Mouse (Mus musculus): Measurements from ENCODE around the gene Plce1.
"Not testable (repeated sequence)": the region's sequence is repeated elsewhere in the genome, so short reads cannot be mapped to it uniquely, and the experiment has no call there.

The Plce1 gene

DNA sequence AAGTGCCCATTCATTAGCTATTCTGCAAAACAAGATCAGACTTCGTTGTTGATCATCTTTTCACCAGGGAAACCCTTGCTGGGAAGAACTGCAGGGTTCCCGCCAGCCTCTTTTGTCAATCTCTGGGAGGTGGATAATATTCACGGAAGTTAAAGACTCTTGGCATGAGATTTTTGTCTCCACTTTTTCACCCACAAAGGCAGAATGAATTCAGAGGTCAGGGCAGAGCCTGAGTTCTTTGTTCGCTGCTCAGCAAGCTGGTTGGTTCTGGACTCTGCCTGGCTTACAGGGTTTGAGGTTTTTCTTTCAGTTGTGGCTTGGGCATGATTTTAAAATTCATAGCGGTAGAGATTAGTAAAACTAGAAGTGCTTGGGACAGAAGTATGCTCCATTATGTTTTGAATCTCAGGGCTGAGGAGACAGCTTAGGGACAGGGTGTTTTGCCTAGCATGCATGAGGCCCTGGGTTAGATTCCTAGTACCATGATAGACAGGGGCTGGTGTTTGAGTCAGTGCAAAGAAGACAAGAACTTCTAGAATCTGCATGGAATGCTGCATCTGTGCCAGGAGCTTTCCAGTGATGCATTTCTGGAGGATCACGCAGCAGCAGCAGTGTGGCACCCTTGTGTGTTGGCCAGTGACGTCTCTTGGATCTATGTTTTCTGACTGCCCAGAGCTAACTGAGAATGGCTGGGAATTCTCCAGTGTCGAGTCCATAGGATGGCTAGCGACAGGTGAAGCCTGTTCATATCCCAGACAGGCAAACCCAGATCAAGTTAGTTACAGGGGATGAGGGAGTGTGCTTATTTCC is 7.4 kb downstream of the Plce1 start:
- peak; percentile 73 for DNase-seq (ENCODE audit: low read depth, low spot score)

DNA sequence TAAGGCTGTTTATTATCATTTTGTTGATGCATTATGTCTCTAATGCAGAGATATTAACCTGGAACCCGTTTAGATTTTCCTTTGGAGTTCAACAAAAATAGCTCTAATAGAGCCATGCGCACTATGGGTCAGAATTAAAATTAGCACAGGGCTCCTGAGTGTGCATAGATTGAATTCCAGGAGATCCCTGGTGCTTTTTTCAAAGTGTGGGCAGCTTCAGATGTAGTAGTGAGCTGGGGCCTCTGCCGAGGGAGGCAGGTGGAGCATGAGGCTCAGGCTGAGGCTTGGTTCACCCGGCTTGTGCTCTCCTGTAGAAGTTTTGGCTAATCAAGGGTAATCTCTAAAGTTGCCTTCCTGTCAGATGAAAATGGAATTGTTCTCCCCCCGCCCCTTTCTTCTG is 17.3 kb downstream of the Plce1 start:
- no peak for DNase-seq (ENCODE audit: low read depth, low spot score)

DNA sequence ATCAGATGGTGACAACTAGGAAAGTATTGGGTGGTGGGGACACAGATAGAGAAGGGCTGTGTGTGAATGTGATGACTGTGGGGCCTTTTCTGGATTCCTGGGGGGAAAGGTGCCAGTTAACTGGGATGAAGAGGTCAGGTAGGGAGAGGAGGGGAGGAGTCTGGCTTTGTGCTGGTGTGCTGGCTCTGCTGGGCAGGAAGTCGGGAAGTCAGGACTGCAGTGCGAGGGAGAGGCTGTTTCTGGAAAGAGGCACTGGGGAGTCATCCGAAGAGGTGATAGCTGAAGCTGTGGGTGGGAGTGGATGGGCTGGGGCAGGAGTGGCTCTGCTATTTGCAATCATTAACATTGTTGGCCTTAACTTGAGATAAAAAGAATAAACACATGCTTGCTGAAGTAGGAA is 23.7 kb downstream of the Plce1 start:
- DNase-seq (ENCODE audit: low read depth, low spot score), result peak; percentile 52

GRCm38 (mm10) chr19:38506131-38506530 is 25.2 kb downstream of the Plce1 start:
- DNase-seq (ENCODE audit: low read depth, low spot score), result no peak

DNA sequence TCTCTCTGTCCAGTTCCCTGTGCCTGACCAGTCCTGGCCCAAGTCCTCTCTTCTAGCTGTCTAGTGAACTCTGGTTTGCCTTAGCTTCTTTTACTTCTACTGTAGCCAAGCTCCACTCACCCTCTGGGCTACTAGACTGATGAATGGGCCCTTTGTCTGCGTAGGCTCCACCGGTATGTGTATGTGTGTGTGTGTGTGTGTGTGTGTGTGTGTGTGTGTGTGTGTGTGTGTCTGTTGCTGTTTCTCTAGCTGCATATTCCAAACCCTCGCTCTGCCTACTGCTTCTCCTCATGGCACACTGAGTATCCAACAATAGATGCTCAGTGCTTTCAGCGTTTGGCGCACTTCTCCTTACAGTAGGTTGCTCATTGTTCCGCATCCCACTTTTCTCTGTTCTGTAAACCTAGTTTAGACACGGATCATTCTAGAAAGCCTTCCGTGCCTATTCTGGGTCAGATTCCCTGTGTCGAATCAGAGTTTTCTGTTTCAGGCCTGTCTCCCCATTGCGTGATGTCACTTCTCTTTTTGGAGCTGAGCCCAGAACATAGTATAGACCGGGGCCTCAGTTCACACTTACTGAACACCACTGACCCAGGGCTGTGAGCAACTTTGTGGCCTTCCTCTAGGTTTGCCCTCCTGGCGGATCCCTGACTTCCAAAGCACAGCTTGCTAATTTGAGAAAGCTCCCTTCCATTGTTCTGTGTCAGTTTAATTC is 26.5 kb downstream of the Plce1 start:
- DNase-seq (ENCODE audit: low read depth, low spot score), result no peak

- DNase-seq (ENCODE audit: low read depth, low spot score), result peak; percentile 93
These were observed 27.2 kb downstream of the Plce1 start for GRCm38 (mm10) chr19:38507966-38508625.

DNA sequence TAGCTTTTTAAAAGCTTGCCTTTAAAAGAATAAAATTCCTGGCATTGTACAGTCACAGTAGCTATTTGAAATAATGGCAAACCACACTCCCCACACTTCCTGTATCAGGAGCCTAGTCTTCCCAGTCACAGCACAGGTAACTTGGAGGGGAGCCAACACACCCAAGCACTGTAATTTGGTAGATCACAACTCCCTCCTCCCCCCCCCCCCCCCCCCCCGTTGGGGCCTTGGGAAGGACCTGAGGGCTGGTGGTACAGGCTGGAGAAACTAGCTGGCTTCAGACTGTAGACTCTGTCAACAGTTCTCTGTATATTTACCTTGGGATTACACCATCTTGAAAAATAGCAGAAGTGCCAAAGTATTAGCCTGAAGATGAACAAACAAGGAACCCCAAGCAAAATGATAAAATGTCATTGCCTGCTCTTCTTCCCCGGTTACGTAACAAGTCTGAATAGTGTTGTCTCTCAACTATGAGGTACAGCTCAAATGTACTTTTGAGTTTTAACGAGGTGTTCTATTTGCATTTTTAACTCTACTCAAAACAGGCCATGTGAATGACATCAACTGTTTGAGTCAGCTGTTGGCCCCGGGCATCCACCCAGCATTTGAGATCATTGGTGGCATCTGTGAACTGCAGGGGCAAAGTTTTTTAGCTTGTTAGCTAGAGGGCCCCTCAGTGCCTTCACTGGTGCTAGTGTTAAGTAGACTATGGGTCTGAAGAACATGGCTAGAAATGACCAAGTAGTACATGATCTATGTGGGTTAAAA is 33.7 kb downstream of the Plce1 start:
- DNase-seq (ENCODE audit: low read depth, low spot score), result no peak

GRCm38 (mm10) chr19:38526855-38527254 is 45.9 kb downstream of the Plce1 start:
- DNase-seq (ENCODE audit: low read depth, low spot score), result peak; percentile 66

DNA sequence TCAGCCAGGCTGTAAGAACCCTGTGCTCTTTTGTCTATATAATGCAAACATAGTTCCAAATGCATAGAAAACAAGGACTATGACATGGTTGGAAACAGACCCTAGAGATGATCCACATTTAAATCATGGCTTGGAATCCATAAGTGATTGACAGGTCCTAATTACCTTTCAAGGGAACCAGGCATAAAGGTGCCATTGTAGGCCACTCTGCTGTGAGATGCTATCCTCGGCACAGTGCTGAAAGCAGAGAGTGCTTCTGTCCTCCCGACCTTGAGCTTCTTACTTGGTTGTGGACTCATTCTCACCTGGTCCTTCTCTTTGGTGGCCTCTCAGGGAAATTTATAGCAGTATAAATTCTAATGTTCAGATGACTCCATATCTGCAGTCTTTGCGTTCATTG is 46.6 kb downstream of the Plce1 start:
- DNase-seq (ENCODE audit: low read depth, low spot score), result peak; percentile 52

DNA sequence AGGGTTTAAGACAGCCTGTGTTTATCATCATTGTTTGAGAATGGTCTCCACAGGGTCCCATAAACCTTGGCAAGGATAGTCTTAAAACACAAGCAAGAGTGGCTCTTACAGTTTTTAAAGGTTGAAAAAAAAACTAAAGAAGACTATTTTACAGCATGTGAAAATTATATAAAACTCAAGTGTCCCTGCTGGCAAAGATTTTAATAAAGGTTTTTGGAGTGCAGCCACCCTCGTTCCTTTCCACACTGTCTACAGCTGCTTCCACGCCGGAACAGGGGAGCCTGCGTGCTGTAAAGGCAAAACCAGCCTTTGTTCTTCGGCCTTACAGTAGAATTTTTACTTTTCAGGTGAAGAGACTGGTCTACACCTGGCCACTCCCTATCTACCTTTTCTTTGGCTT is 52.3 kb downstream of the Plce1 start:
- DNase-seq (ENCODE audit: low read depth, low spot score), result no peak

DNA sequence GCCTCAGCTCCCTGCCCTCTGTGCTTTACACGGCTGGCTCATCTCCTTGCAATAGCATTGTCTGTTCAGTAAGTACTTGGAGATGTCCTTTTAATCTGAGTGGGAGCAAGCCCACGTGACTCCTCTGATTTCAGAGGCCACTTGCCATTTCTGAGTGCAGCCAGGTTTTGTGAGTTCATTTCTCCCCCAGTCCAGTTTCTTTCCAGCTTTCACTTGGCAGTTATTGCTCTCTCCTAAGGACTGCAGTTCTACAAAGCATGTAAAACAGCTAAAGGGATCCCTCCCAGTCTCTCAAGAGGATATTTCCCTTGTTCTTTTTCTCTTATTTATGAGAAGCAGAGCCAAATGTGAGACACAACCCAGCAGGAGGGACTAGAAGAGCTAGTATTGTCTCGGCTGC is 58.4 kb downstream of the Plce1 start:
- no peak for DNase-seq (ENCODE audit: low read depth, low spot score)

DNA sequence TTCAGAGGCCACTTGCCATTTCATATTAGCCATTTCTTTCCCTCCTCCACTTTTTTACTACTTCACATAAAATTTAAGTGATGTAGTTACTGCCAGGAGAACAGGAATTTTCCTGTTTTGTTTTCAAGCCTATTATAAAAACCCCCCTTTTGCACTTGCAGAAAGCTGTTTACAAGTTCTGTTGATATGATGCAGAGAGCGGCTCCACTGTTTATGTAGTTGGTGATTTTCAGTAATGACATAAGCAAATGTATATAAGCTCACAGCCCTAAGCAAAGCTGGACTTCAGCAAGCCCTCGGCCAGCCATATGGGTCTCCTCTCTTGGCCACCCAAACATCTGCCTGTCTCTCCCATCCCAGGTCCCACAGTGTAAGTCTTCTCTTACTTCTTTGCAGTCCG is 59.6 kb downstream of the Plce1 start:
- no peak for DNase-seq (ENCODE audit: low read depth, low spot score)

DNA sequence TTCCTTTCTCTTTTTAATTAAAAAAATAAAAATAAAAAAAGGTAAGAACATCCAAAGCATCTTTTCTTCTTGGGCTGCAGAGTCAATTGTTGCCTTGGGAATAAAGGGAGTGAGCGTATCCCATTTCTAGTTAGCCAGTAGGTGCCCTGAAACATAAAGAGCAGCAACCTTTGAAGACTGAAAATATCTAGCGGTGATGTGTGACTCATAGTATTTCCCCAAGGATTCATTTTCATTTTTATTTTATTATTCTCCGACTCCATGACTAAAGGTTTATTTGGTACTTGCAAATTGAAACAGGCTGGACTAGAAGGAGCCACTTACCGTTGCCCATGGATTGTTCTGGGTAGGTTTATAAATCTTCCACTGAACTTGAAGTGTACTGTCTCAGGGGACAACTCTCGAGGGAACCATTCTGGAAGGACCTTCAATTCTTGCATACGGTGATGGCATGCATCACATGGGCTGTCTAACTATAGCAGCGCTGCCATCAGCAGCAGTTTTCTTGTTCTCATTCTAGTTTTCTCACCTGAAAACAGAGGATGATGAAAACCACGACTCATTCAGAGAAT is 68.7 kb downstream of the Plce1 start:
- DNase-seq (ENCODE audit: low read depth, low spot score), result no peak

DNA sequence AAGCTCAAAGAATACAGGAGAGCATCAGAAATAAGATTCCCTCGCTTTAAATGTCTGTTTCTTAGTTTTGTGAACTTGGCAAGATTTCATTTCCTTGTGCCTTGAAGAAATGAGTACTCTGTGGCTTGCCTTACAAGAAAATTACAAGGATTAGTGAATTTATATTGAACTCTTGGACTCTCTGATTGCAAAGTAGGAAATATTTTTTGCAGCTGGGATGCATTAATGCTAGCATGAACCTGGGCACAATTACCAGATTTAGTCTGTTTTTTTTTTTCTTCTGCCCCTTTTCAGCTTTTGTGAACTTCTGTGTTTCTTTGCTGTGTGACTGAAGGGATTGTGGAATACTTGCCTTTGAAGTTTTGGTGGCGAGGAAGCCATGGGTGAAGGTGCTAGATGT is 72.6 kb downstream of the Plce1 start:
- no peak for DNase-seq (ENCODE audit: low read depth, low spot score)

- DNase-seq (ENCODE audit: low read depth, low spot score), result no peak
These were observed 74.5 kb downstream of the Plce1 start for GRCm38 (mm10) chr19:38555399-38555798.

GRCm38 (mm10) chr19:38558816-38559215 is 77.9 kb downstream of the Plce1 start:
- DNase-seq (ENCODE audit: low read depth, low spot score), result peak; percentile 67

GRCm38 (mm10) chr19:38561887-38562286 is 81.0 kb downstream of the Plce1 start:
- DNase-seq (ENCODE audit: low read depth, low spot score), result not testable (repeated sequence)

- no peak for DNase-seq (ENCODE audit: low read depth, low spot score)
These were observed 85.2 kb downstream of the Plce1 start for GRCm38 (mm10) chr19:38566156-38566555.

- DNase-seq (ENCODE audit: low read depth, low spot score), result no peak
These were observed 85.8 kb downstream of the Plce1 start for GRCm38 (mm10) chr19:38566752-38567151.

DNA sequence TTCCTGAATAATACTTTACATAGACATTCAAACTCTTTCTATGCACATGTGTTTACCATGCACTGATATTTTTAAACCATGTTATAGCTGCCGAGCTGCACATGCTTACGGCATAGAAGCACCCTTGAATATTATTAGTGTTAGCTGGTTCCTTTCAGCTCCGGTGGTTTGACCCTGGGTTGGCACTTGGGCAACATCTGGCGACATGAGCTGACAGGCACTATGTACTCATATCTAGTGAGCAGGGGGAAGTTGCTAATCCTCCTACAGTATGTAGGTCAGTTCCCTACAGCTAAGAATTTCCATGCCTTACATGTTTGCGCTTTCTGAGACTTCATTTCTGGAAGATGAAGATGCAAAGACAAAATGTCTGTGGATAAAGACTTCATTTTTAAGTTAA is 86.4 kb downstream of the Plce1 start:
- DNase-seq (ENCODE audit: low read depth, low spot score), result no peak

- no peak for DNase-seq (ENCODE audit: low read depth, low spot score)
These were observed 97.7 kb downstream of the Plce1 start for GRCm38 (mm10) chr19:38578554-38579146.

Data from R1 (cell line).